ENCODE assay signal across 8 mouse cellular contexts in the genomic region with DNA sequence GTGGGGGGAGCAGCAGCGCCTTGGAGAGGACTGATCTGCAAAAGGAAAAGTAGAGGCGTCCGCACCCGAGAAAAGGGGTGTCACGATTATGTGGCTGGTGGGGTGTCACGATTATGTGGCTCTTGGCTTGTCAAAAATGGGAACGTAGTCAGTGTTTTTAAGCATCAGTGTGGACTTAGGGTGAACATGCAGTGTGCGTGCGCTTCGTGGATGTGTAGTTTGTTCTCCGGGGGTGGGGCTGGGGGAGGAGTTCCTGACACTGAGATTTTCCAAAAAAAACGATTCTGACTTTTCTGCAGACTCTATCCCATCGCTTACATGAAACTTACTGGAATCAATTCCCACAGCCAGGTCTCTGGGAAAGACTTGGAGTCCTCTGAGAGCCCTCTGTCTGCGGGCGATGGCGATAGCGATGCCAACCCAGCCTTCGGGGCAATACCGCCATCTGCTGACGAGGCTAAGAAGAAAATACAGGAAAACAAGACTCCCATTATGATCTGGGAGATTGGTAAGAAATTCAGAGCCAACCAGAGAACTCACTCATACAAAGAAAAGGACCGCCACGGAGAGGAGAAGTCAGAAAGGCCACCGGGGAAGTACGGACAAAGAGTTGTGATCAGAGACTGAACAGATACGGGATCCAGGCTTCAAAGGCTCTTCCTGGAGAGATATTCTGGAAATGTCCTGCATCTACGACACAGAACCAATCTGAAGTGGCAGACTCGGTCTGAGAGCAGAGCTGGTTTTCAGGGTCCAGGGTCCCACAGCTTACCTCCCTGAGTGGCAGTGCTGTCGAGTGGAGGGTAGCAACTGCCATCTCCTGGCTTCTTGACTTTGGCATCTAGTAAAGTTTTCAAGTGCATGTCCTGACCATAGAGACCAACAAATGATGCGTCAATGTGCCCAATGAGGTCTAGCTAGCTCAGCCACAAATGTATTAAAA. TPM values are rescaled to one million over a fixed set of nuclear protein-coding genes. Genes with fewer than 3 reads are reported as not detected.
DNase-seq lines count a peak whose midpoint lies in the region; ATAC-seq and TF ChIP-seq lines count a peak whose summit lies in the region.

No protein-coding gene starts in this region.

- peaks cover 28% of the 10 kb centered on the region for H3K4me1 ChIP-seq in embryonic facial prominence, embryonic 10.5 days
- H3K4me1 ChIP-seq in intestine, postnatal 0 days (replicated peaks; ENCODE audit: control insufficient read depth, insufficient read depth, low read length) = no peaks in the 10 kb centered on the region

- peak overlapping the region; percentile 29; the same call in 1 of the 2 replicates for H3K4me3 ChIP-seq in embryonic facial prominence, embryonic 10.5 days
- no peak overlapping the region for H3K4me3 ChIP-seq in intestine, postnatal 0 days (ENCODE audit: low read depth, low read length)

- 39% methylated on average over 29 of the region's 29 CpGs for WGBS in embryonic facial prominence, embryonic 10.5 days
- WGBS in intestine, postnatal 0 days = 33% methylated on average over 29 of the region's 29 CpGs

- peak overlapping the region; percentile 73 for H3K27ac ChIP-seq in embryonic facial prominence, embryonic 10.5 days (replicated peaks)
- H3K27ac ChIP-seq in intestine, postnatal 0 days (ENCODE audit: low read depth, low read length) = no peak overlapping the region

- no peaks in the 10 kb centered on the region for H3K36me3 ChIP-seq in embryonic facial prominence, embryonic 10.5 days (replicated peaks)
- no peaks in the 10 kb centered on the region for H3K36me3 ChIP-seq in intestine, postnatal 0 days (ENCODE audit: control insufficient read depth, insufficient read depth)

- H3K9ac ChIP-seq in intestine, postnatal 0 days (ENCODE audit: low read depth, low read length) = no peak overlapping the region

- peak; percentile 88 for ATAC-seq in granulocyte monocyte progenitor cell, adult 5-6 weeks (replicated peaks; ENCODE audit: poor library complexity, severe bottlenecking)
- ATAC-seq in intestine, postnatal 0 days = 0 out of 2 replicates have a peak, but pooled peaks have one; percentile 53
- ATAC-seq in monocyte, adult 5-6 weeks (replicated peaks; ENCODE audit: insufficient number of reproducible peaks, low FRiP score, low TSS enrichment, poor library complexity, severe bottlenecking) = no peak

- intact Hi-C loops in left cerebral cortex, postnatal 25 days (cut with DNase I) = loop anchor here (1.0 to 5.0 kb wide), 2 partner anchors 53 to 140 kb away; no protein-coding TSS in a partner anchor

- TF ChIP-seq CTCF in intestine, postnatal 0 days (IDR thresholded peaks at IDR 0.05; ENCODE audit: low read depth) = peak; percentile 95

- no peak overlapping the region for H3K4me2 ChIP-seq in intestine, postnatal 0 days (replicated peaks; ENCODE audit: low read depth)

- DNase-seq in adrenal gland, postnatal 14 days = peak; percentile 84
- peak; percentile 86 for DNase-seq in embryonic facial prominence, embryonic 10.5 days (ENCODE audit: low spot score)
- DNase-seq in left cerebral cortex, postnatal 25 days (ENCODE audit: low spot score in 2 of 2) = peak; percentile 76 to 86
- peak; percentile 85 for DNase-seq in mesoderm, embryonic 11.5 days (ENCODE audit: low read depth, low spot score)
- DNase-seq in right cerebral cortex, postnatal 4 days = peak; percentile 80

- H3K27me3 ChIP-seq in embryonic facial prominence, embryonic 10.5 days (replicated peaks; ENCODE audit: low read depth, poor library complexity, severe bottlenecking) = no peaks in the 10 kb centered on the region
- no peaks in the 10 kb centered on the region for H3K27me3 ChIP-seq in intestine, postnatal 0 days (replicated peaks; ENCODE audit: control insufficient read depth, insufficient read depth, low read length)

- no peaks in the 10 kb centered on the region for H3K9me3 ChIP-seq in embryonic facial prominence, embryonic 10.5 days
- no peaks in the 10 kb centered on the region for H3K9me3 ChIP-seq in intestine, postnatal 0 days (ENCODE audit: control insufficient read depth)

RNA-seq across cellular contexts. Expression of a gene that starts 51.6 kb away (rescaled TPM):
- total RNA-seq in adrenal gland, postnatal 14 days (2021) = 16.7 and 24.9 TPM in 2 replicates
- 28.9 and 29.5 TPM in 2 replicates for polyA plus RNA-seq in embryonic facial prominence, embryonic 10.5 days (2016; fragmentation: Nextera tagmentation; extraction: Ambion mirVana)
- 6.9 and 11.8 TPM in 2 replicates for total RNA-seq in granulocyte monocyte progenitor cell, adult 5-6 weeks (2014; fragmentation: Nextera tagmentation)
- 3.5 and 4.5 TPM in 2 replicates for total RNA-seq in granulocyte monocyte progenitor cell, adult 5-6 weeks (2017)
- 3.3 and 3.5 TPM in 2 replicates for polyA plus RNA-seq in intestine, postnatal 0 days (2015; fragmentation: Nextera tagmentation; extraction: Ambion mirVana)
- total RNA-seq in left cerebral cortex, postnatal 25 days (2021) = 10 to 100 TPM; 56.8 to 64.7 TPM
- total RNA-seq in monocyte, adult 5-6 weeks (2017) = 4.1 to 7.6 TPM (median 6.6 TPM) in 3 replicates
